Mouse (Mus musculus) stomach, embryonic 16.5 days (tissue): ENCODE results near the gene Gckr. TPM values are rescaled to one million over a fixed set of nuclear protein-coding genes. Genes with fewer than 3 reads are reported as not detected.

Source experiments
- polyA plus RNA-seq: library from polyadenylated mRNA; unstranded; fragments of >200 nt; fragmentation: Nextera tagmentation; extraction: Ambion mirVana; gene quantifications from 2 replicates; pipeline ENCODE4 v1.2.1, GENCODE M21; 2015

Gene Gckr
- polyA plus RNA-seq, 1 experiment from 2014 or later = 1.3 TPM

Other genes starting within 250 kb of the Gckr start
- gene Atraid, start 249.1 kb upstream of the Gckr start, polyA plus RNA-seq = 163 and 167 TPM in 2 replicates
- 9.5 and 10.3 TPM in 2 replicates for gene Slc5a6, start 248.5 kb upstream of the Gckr start, polyA plus RNA-seq
- 26.0 and 26.8 TPM in 2 replicates for gene Cad, start 242.7 kb upstream of the Gckr start, polyA plus RNA-seq
- gene Dnajc5g, start 191.2 kb upstream of the Gckr start, polyA plus RNA-seq = not detected in 2 replicates
- gene Slc30a3, start 189.2 kb upstream of the Gckr start, polyA plus RNA-seq = 0.25 and 0.30 TPM in 2 replicates
- gene Trim54, start 180.7 kb upstream of the Gckr start, polyA plus RNA-seq = 5.9 TPM in 1 of 2 replicates, not detected in the other
- gene Ucn, start 158.6 kb upstream of the Gckr start, polyA plus RNA-seq = not detected in 2 replicates
- 61.7 and 63.8 TPM in 2 replicates for gene Mpv17, start 143.2 kb upstream of the Gckr start, polyA plus RNA-seq
- 1.2 and 2.0 TPM in 2 replicates for gene Gm29609, start 117.5 kb upstream of the Gckr start, polyA plus RNA-seq
- gene Gtf3c2, start 117.3 kb upstream of the Gckr start, polyA plus RNA-seq = 68.1 and 69.4 TPM in 2 replicates
- 129 and 131 TPM in 2 replicates for gene Snx17, start 104.2 kb upstream of the Gckr start, polyA plus RNA-seq
- 66.5 and 66.7 TPM in 2 replicates for gene Eif2b4, start 104.0 kb upstream of the Gckr start, polyA plus RNA-seq
- gene Zfp513, start 95.1 kb upstream of the Gckr start, polyA plus RNA-seq = 4.1 and 5.2 TPM in 2 replicates
- gene Ppm1g, start 76.8 kb upstream of the Gckr start, polyA plus RNA-seq = 107 and 108 TPM in 2 replicates
- gene Nrbp1, start 56.6 kb upstream of the Gckr start, polyA plus RNA-seq = 146 and 158 TPM in 2 replicates
- gene Gm9970, start 56.2 kb upstream of the Gckr start, polyA plus RNA-seq = 0.45 TPM in 1 of 2 replicates, not detected in the other
- gene Krtcap3, start 45.8 kb upstream of the Gckr start, polyA plus RNA-seq = 64.2 and 76.1 TPM in 2 replicates
- 34.6 and 35.1 TPM in 2 replicates for gene Ift172, start 6.3 kb upstream of the Gckr start, polyA plus RNA-seq
- gene Fndc4, start 1.4 kb upstream of the Gckr start, polyA plus RNA-seq = 23.0 and 23.7 TPM in 2 replicates
- 40.6 and 42.9 TPM in 2 replicates for gene Zfp512, start 155.0 kb downstream of the Gckr start, polyA plus RNA-seq
- gene 4930548H24Rik, start 188.3 kb downstream of the Gckr start, polyA plus RNA-seq = not detected in 2 replicates
- 49.2 and 52.9 TPM in 2 replicates for gene Gpn1, start 197.3 kb downstream of the Gckr start, polyA plus RNA-seq
- gene Slc4a1ap, start 229.6 kb downstream of the Gckr start, polyA plus RNA-seq = 24.0 and 26.2 TPM in 2 replicates
- gene Supt7l, start 230.4 kb downstream of the Gckr start, polyA plus RNA-seq = 18.3 and 21.9 TPM in 2 replicates